Mouse (Mus musculus) limb, embryonic 10.5 days (tissue): ENCODE results near the gene Ctrc. TPM values are rescaled to one million over a fixed set of nuclear protein-coding genes. Genes with fewer than 3 reads are reported as not detected.
"Not testable (repeated sequence)": the region's sequence is repeated elsewhere in the genome, so short reads cannot be mapped to it uniquely, and the experiment has no call there.

Experiments used
- DNase-seq: peaks from one replicate; pipeline ENCODE4 v3.0.0-alpha.2; 2017; ENCODE audit warnings: low spot score
- H3K27ac ChIP-seq: fragments of 300-500 bp; sonication (generic); 2 replicates; pipeline ENCODE4 v1.5.1; 2016; ENCODE audit warnings: mild to moderate bottlenecking
- H3K27me3 ChIP-seq: fragments of 300-500 bp; sonication (generic); 2 replicates; pipeline ENCODE4 v1.6.1; 2016; ENCODE audit warnings: low read depth, mild to moderate bottlenecking; ENCODE audit not compliant: poor library complexity, severe bottlenecking
- H3K36me3 ChIP-seq: fragments of 300-500 bp; sonication (generic); 2 replicates; pipeline ENCODE4 v1.6.1; 2016; ENCODE audit warnings: mild to moderate bottlenecking, moderate library complexity
- H3K4me1 ChIP-seq: fragments of 300-500 bp; sonication (generic); 2 replicates; pipeline ENCODE4 v1.6.1; 2016
- H3K4me3 ChIP-seq: fragments of 300-500 bp; sonication (generic); 2 replicates; pipeline ENCODE4 v1.5.1; 2016; ENCODE audit warnings: mild to moderate bottlenecking, moderate library complexity
- H3K9me3 ChIP-seq: fragments of 300-500 bp; sonication (generic); replicated peaks from 2 replicates; pipeline ENCODE4 v1.6.1; 2016; ENCODE audit warnings: mild to moderate bottlenecking
- WGBS: fragments of 180-500 bp; shearing (Covaris S2); methylation state at CpG from one replicate; pipeline ENCODE4 v1.1.7; 2016; 5-methylcytosine and 5-hydroxymethylcytosine counted together
- polyA plus RNA-seq: library from polyadenylated mRNA; unstranded; fragments of >200 nt; fragmentation: Nextera tagmentation; extraction: Ambion mirVana; gene quantifications from 2 replicates; pipeline ENCODE4 v1.2.1, GENCODE M21; 2016

Ctrc gene
- polyA plus RNA-seq, 1 experiment from 2014 or later: not detected

GRCm38 (mm10) chr4:141789564-141790218, 56.5 kb downstream of the Ctrc start:
- peak overlapping the region; percentile 92 for H3K27ac ChIP-seq
- DNase-seq: no peak
- H3K27me3 ChIP-seq: no peaks in the 10 kb centered on the region
- 56% methylated on average over 3 of the region's 3 CpGs for WGBS
- no peaks in the 10 kb centered on the region for H3K9me3 ChIP-seq
- peaks cover 36% of the 10 kb centered on the region for H3K4me1 ChIP-seq
- H3K4me3 ChIP-seq: peak overlapping the region; percentile 97
- H3K36me3 ChIP-seq: peaks cover 25% of the 10 kb centered on the region

GRCm38 (mm10) chr4:141787462-141787861, 58.7 kb downstream of the Ctrc start:
- H3K27me3 ChIP-seq: no peaks in the 10 kb centered on the region
- DNase-seq: no peak
- no peak overlapping the region for H3K4me3 ChIP-seq
- H3K27ac ChIP-seq: no peak overlapping the region
- H3K4me1 ChIP-seq: peaks cover 24% of the 10 kb centered on the region
- H3K9me3 ChIP-seq: no peaks in the 10 kb centered on the region
- 93% methylated on average over 7 of the region's 7 CpGs for WGBS
- peaks cover 47% of the 10 kb centered on the region for H3K36me3 ChIP-seq

GRCm38 (mm10) chr4:141787046-141787445, 59.1 kb downstream of the Ctrc start:
- peaks cover 52% of the 10 kb centered on the region for H3K36me3 ChIP-seq
- WGBS: 80% methylated on average over 6 of the region's 6 CpGs
- no peaks in the 10 kb centered on the region for H3K9me3 ChIP-seq
- H3K4me3 ChIP-seq: no peak overlapping the region
- peaks cover 24% of the 10 kb centered on the region for H3K4me1 ChIP-seq
- H3K27me3 ChIP-seq: no peaks in the 10 kb centered on the region
- no peak for DNase-seq
- H3K27ac ChIP-seq: no peak overlapping the region

GRCm38 (mm10) chr4:141786141-141786540, 60.0 kb downstream of the Ctrc start:
- H3K36me3 ChIP-seq: peaks cover 61% of the 10 kb centered on the region
- no peak for DNase-seq
- no peak overlapping the region for H3K27ac ChIP-seq
- 95% methylated on average over 13 of the region's 13 CpGs for WGBS
- H3K4me1 ChIP-seq: peaks cover 22% of the 10 kb centered on the region
- no peaks in the 10 kb centered on the region for H3K27me3 ChIP-seq
- H3K4me3 ChIP-seq: no peak overlapping the region
- no peaks in the 10 kb centered on the region for H3K9me3 ChIP-seq

GRCm38 (mm10) chr4:141784835-141785234, 61.3 kb downstream of the Ctrc start:
- H3K9me3 ChIP-seq: no peaks in the 10 kb centered on the region
- no peak overlapping the region for H3K4me3 ChIP-seq
- H3K36me3 ChIP-seq: peaks cover 74% of the 10 kb centered on the region
- 81% methylated on average over 5 of the region's 5 CpGs for WGBS
- DNase-seq: no peak
- H3K4me1 ChIP-seq: peaks cover 14% of the 10 kb centered on the region
- H3K27me3 ChIP-seq: no peaks in the 10 kb centered on the region
- H3K27ac ChIP-seq: no peak overlapping the region

DNA sequence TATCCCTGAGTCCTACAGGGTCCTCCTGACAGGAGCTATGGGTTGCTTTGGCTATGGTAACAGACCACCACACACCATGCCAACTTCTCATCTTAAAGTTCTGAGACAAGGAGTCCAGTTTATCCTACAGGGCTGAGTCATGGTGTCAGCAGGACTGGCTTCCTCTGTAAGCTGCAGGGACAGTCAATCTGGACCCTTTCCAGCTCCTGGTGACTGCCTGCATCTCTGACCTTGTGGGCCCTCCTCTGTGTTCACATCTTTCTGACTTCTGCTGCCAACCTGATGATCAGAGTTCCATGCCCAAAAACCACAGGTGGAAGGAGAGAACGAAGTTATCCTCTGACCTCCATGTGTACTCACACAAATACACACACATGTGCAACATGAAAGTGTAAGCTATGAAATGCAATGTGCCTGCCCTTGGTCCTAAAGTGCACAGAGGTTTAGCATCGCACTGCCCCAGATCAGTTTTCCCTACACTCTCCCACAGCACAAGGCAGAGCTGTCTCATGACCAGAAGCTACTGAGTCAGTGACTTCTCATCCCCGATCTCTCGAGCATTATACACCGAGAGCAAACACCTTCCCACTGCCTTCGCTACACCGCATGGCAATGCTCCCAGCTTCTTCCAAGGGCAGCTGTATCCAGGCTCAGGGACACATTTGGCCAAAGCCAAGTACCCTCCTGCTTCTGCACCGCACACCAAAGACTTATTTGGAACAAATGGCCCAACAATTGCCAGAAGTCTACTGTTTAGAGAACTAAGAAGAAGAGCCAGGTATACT, 64.8 kb downstream of the Ctrc start:
- H3K4me3 ChIP-seq: no peak overlapping the region
- WGBS: 96% methylated on average over 8 of the region's 8 CpGs
- H3K36me3 ChIP-seq: peaks cover 94% of the 10 kb centered on the region
- no peaks in the 10 kb centered on the region for H3K9me3 ChIP-seq
- no peaks in the 10 kb centered on the region for H3K27me3 ChIP-seq
- H3K27ac ChIP-seq: no peak overlapping the region
- no peaks in the 10 kb centered on the region for H3K4me1 ChIP-seq
- DNase-seq: no peak

- no peaks in the 10 kb centered on the region for H3K9me3 ChIP-seq
- H3K4me3 ChIP-seq: no peak overlapping the region
- no peak for DNase-seq
- peaks cover 99% of the 10 kb centered on the region for H3K36me3 ChIP-seq
- H3K27ac ChIP-seq: no peak overlapping the region
- no peaks in the 10 kb centered on the region for H3K27me3 ChIP-seq
- no peaks in the 10 kb centered on the region for H3K4me1 ChIP-seq
- 87% methylated on average over 8 of the region's 8 CpGs for WGBS
Observed at GRCm38 (mm10) chr4:141779828-141780227, 66.3 kb downstream of the Ctrc start.

DNA sequence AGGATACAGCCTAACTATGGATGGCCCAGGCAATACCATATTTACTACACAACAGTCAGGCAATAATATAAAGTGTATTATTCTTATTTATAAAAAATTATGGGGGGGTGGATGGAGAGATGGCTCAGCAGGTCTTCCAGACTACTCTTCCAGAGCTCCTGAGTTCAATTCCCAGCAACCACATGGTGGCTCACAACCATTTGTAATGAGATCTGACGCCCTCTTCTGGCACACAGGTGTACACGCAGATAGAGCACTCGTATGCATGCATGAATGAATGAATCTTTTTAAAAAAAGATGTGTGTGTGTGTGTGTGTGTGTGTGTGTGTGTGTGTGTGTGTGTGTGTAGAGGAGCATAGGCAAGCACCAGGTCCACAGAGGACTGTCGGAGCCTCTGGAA, 73.1 kb downstream of the Ctrc start:
- DNase-seq, H3K4me1 ChIP-seq, H3K27me3 ChIP-seq, H3K27ac ChIP-seq, H3K4me3 ChIP-seq, H3K9me3 ChIP-seq: not testable (repeated sequence)
- WGBS: 87% methylated on average over 4 of the region's 4 CpGs
- H3K36me3 ChIP-seq: peaks cover 99% of the 10 kb centered on the region

- Histone ChIP-seq H3K9me3 (no peaks in the 10 kb centered on the region), H3K27ac (no peak overlapping the region), H3K27me3 (no peaks in the 10 kb centered on the region), H3K36me3 (peaks cover 100% of the 10 kb centered on the region), H3K4me1 (no peaks in the 10 kb centered on the region), H3K4me3 (no peak overlapping the region)
- 95% methylated on average over 8 of the region's 8 CpGs for WGBS
- no peak for DNase-seq
Observed at GRCm38 (mm10) chr4:141771823-141772222, 74.3 kb downstream of the Ctrc start.

- Histone ChIP-seq H3K9me3 (no peaks in the 10 kb centered on the region), H3K27me3 (no peaks in the 10 kb centered on the region), H3K4me1 (no peaks in the 10 kb centered on the region), H3K27ac (no peak overlapping the region), H3K36me3 (peaks cover 97% of the 10 kb centered on the region), H3K4me3 (no peak overlapping the region)
- no peak for DNase-seq
- 93% methylated on average over 8 of the region's 8 CpGs for WGBS
Observed at GRCm38 (mm10) chr4:141769501-141770160, 76.5 kb downstream of the Ctrc start.

- DNase-seq: no peak
- peaks cover 97% of the 10 kb centered on the region for H3K36me3 ChIP-seq
- no peaks in the 10 kb centered on the region for H3K9me3 ChIP-seq
- H3K27ac ChIP-seq: no peak overlapping the region
- no peaks in the 10 kb centered on the region for H3K4me1 ChIP-seq
- 79% methylated on average over 19 of the region's 19 CpGs for WGBS
- no peak overlapping the region for H3K4me3 ChIP-seq
- no peaks in the 10 kb centered on the region for H3K27me3 ChIP-seq
Observed at GRCm38 (mm10) chr4:141767353-141768036, 78.7 kb downstream of the Ctrc start.

GRCm38 (mm10) chr4:141766668-141767352, 79.3 kb downstream of the Ctrc start:
- no peaks in the 10 kb centered on the region for H3K27me3 ChIP-seq
- H3K4me1 ChIP-seq: no peaks in the 10 kb centered on the region
- H3K36me3 ChIP-seq: peaks cover 97% of the 10 kb centered on the region
- no peak overlapping the region for H3K27ac ChIP-seq
- DNase-seq: no peak
- no peaks in the 10 kb centered on the region for H3K9me3 ChIP-seq
- 92% methylated on average over 19 of the region's 19 CpGs for WGBS
- H3K4me3 ChIP-seq: no peak overlapping the region
